Mouse (Mus musculus): ENCODE measurements at regions not wholly inside any gene's neighbourhood (a gene's known extent, or its start where the extent isn't known, plus 50 kb on each side); places are given as distances from the start of the nearest gene placed in this dataset.

DNA sequence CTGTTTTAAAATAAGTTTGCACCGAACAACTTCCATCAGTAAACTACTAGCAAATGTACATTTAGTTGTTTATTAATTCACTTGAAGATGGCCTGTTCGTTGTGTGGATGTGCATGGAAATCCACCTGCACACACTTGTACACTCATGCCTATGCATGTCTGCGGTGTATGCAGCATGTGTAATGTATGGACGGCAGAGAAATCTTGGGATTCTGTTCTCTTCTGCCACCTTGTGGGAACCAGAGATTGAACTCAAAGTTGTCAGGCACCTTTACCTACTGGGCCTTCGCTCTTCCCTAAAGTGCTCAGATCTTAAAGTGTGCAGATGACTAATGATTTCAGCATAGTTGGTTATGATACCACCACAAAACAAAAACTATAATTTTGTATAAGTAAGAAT lies 137.4 kb downstream of the Kitl start:
- DNase-seq (ENCODE audit: low spot score): no peak

DNA sequence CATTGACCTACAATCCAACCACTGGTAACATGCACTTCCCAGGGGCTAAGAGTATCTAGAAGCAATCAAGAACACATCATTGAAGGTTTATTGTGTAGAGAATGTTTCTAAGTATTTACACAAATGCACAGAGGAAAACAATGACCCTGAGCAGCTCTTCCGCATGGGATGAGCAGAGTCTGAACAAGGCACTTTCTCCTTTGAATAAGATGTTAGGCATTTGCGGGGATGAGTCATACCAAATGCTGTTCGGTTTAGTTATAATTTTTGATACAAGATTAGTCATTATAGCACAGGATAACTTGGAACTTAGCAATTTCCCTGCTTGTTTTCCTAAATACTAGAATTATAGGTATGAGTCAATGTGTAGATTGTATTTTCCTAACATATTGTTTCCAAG lies 137.9 kb downstream of the Kitl start:
- no peak for DNase-seq (ENCODE audit: low spot score)

DNA sequence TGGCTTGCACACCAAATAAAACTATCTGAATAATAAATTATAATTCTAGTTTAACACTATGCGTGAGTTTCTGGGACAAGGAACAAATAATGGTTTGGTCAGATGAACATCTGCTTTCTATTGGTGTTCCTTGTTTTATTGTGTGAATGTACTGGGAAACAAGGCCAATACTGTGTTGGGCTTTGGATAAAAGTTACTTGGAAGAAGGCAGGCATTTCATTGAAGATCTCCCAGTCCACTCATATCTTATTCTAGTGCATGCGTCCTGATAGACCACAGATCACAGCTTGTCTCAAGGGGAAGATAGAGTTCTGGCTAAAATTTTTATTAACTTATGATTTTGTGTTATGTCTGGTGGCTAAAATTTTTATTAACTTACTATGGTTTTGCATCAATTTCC lies 140.1 kb downstream of the Kitl start:
- DNase-seq (ENCODE audit: low spot score): no peak

DNA sequence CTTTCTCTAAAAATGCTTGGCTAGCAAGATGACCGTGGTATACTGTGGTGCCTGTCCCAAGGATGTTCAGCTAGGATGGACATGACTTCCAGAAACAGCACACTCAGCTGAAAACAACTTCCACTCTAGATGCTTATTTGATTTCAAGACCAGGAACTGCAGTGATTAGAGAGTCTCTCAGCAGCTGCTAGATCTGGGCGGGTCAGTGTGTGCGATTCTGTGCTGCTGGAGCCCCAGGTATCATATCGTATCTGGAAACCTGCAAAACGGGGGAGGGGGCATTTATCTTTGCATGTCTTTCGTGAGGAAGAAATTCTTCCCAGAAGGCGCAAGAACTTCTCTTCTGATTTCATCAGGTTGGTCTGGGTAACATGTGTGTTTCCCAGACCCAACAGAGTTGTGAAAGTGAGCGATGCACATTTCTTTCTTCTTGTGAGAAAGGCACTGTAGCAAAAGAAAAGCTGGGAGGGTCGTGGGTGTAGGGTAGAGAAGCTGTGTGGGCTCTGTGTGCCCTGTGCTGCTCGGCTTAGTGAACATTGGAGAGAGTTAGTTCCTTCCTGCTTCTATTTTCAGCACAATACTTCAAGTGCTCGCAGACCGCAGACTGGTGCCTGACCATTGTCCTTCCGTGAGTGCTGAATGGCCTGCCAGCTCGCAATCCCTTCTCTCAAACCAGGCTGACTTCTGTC lies 144.6 kb downstream of the Kitl start:
- peak; percentile 50 for DNase-seq (ENCODE audit: low spot score)

DNA sequence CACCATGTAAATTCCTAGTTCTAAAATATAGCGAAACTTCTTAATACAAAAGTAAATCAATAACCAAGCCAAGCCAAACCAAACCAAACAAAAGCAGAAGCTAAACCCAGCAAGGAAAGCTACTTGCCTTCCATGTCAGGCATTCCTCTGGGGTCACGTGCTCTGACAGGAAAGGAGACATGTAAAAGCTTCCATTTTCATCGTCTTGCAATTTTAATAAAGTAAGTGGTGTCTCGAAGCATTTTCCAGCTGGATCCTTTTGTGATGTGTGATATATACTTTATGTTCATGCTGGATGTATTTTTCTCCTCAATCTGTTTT lies 145.1 kb downstream of the Kitl start:
- no peak for DNase-seq (ENCODE audit: low spot score)

DNA sequence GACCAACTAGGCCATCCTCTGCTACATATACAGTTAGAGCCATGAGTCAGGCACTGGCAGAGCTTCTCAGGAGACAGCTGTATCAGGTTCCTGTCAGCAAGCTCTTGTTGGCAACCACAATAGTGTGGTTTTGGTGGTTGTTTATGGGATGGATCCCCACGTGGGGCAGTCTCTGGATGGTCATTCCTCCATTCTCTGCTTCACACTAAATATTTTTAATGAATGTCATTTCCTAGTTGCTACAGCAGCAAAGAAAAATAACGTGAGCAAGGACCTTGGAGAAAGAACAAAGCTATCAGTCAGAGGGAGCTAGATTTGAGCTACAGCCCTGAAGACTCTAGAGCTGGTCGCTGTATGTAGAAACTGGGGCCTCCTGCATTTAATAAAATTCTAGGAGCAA lies 145.7 kb downstream of the Kitl start:
- DNase-seq (ENCODE audit: low spot score): peak; percentile 45

DNA sequence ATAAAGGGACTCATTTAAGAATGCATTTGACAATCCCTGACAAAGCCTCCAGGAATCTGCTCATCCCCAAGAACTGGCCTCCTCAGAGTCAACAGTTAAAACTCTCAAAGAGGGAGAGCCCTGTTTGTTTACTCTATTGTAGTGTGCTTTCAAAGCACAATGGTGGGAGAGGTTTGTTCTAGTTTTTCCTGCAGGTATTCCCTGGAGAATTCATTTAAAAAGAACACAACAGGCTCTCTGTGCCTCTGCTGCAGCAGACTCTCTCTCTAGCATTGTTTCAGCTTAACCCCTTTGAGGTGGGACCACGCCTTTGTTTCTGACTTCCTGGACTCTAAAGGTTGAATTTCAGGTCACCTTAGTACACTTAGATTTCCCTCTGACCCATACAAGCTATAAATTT lies 149.1 kb downstream of the Kitl start:
- no peak for DNase-seq (ENCODE audit: low spot score)

DNA sequence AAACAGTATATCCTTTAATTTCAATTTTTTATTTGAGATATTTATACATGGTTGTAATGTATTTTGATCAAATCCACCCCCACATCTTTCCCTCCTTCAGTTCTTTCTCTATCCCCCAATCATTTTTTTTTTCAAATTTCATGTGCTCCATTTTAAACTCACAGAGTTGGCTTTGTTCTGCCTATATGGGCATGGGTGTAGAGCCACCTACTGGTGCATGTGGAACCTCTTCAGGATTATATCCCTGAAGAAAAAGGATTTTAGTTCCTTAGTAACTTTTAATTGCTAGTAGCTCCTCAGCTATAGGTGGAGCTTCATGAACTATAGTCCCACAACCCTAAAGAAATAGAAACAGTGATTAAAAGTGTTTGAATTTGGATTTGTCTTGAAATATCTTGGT lies 155.4 kb downstream of the Kitl start:
- peak; percentile 25 for DNase-seq (ENCODE audit: low spot score)

DNA sequence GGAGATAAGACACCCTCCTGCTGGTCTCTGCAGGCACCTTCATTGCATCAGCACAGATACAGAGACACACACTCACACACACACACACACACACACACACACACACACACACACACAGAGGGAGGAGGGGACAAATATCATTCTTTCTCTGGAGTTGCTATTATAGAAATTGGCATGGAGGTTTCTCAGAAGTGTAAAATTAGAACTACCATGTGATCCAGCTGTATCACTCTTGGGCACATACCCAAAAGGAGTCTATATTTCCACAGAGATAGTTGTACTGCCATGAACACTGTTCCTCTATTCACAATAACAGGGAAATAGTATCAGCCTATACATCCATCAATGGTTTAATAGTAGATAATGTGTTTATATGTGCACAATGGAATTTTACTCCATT lies 137.8 kb upstream of the Gm4301 start:
- DNase-seq (ENCODE audit: low spot score): no peak

DNA sequence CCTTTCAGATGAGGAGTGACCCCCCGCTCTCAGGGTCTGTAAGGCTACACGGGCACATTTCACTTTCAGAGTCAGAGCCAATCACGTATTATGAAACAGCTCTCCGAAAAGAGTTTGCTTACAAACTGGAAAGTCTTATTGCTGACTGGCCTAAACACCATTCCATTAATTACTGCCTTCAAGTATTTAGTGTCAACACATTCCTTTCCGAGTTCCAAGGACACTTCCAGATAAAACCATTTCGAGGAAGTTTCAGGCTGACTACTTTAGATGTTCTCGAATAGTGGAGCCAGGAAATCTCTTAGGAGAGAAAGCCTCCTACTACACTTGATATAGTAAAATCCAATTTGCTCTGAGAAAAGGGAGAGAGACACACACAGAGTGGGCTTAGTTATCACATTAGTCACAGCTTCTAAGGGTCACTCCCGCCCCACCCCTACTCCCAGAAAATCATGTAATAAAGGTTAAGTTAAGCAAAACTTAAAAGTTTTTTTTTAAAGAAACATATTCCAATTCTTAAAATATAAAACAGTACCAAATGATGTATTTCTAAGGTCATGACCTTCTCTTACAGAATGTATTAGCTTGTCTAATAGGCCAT lies 136.3 kb upstream of the Gm4301 start:
- peak; percentile 1 for DNase-seq (ENCODE audit: low spot score)

DNA sequence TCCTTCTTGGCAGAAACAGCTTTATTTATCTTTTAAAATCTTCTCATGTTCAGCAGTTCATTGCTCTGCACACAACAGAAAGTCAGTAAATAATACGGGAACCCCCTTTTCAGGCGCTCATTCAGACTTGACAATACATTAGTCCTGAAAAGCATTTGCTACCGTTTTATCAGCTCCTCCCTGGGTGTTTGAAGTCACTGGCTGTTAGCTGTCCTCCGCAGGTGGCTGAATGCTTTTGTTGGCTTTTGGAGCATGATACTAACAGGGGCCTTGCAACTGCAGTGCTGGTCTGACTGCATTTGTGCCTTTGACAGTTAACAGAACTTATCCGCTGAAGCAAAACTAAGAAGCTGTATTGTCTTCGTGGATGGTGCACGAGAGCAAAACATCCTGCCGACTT lies 135.0 kb upstream of the Gm4301 start:
- no peak for DNase-seq (ENCODE audit: low spot score)

DNA sequence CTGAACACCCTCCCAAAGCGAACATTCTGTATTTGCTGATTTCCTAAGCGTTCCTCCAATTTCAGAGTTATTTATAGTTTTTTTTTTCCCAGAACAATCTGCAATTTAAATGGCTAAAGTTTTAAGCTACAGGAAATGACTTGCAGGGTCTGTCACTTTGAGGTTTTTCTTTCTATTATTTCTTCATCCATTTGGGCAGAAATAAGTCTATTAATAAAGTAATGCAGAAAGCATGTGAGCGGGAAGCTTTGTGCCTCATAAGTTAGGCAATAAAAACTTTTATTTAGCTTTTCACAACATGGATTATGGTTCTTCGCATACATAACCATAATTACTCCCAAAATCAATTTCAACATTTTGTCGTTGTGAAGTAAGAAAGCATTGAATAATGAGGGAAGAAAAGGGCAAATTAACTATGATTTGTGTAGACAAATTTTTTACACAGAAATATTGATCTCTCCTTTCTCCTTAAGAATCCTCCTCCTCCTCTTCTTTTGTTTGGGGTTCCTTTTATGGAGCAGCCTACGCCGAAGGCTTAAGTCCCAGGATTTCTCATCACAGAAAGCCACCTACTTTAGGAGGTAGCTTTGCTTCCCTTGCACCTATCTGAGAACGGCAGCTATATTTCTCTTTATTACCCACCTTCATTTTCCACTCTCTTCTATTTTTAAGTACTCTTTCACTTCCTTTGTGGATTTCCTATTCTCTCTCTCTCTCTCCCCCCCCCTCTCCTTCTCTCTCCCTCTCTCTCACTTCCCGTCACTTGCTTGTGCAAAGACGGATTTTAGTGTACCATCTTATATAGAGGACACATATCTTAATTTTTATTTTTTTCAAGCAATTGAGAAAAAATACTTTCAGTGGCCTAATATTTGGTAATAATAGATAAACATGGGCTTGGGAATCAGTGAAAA lies 128.6 kb upstream of the Gm4301 start:
- DNase-seq (ENCODE audit: low spot score): no peak

DNA sequence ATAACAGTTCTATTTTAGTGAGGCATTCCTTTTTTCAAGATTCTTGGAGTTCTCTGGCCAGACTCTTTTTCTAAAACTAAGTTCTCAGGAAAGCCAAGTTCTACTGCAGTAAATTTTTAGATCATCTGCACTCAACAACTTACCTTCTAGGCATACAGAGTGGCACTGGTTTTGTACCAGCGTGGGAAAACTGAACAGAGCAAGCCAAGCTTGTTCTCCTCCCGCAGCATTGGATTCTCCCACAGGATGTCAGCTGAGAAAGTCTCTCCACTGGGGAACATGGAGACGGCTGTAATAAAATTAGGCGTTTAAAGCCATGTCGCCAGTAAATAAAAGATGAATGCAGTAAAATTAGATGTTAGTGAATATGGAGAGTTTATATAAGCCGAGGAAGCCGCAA lies 124.8 kb upstream of the Gm4301 start:
- no peak for DNase-seq (ENCODE audit: low spot score)

DNA sequence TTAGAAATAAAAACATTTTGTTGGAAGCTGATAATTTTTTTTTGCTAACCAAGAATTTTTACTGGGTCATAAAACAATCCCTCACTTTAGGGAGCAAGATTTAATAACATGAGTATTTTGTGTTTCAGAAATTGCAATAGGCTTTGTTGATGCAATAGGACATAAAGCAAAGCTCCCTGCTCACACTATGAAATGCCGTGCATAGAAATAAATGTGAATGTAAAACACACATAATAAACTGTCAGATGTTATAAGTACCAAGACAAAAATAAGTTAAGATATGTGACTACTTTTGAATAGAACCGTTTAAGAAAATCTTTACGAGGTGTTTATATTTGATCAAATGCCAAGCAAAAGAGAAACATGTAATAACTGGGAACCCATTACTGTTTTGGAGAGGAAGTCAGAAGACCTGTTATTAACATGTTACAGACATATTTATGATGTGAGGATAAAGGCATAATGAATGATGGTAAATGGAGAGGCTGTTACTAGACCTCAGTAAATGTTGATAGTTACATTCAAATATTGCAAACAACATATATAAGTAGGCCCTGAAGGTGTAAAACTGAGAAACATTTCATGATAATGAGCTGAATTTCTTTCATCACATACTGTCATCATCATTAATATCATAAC lies 110.9 kb upstream of the Gm4301 start:
- no peak for DNase-seq (ENCODE audit: low spot score)

DNA sequence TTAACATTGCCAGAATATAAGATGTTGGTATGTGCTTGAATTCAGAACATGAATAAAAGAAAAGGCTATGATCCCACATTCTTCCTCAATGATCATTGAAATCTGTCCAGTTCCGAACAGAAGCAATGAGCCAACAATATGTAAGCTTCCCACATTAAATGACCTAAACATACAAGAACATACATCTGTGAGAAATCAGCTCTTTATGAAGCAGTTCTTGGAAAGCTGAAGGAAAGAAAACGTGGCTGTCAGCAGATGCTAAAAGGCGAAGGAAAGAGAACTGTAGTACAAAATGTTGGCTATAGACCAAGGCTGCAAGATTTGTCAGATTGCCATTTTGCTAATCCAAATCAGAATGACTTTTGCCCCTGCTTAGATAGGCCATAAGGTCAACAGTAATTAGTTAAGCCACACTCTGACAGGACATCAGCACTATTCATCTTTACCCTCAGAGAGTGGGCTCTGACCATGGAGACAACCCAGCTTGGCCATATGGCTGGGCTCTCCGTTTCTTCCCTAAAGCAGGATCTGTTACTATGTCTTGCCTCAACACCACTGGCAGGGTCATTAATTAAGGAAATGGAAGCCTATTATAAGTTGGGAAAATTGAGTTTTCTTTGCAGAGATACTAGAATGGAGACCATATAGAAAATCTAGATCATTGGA lies 76.1 kb upstream of the Gm4301 start:
- no peak for DNase-seq (ENCODE audit: low spot score)

DNA sequence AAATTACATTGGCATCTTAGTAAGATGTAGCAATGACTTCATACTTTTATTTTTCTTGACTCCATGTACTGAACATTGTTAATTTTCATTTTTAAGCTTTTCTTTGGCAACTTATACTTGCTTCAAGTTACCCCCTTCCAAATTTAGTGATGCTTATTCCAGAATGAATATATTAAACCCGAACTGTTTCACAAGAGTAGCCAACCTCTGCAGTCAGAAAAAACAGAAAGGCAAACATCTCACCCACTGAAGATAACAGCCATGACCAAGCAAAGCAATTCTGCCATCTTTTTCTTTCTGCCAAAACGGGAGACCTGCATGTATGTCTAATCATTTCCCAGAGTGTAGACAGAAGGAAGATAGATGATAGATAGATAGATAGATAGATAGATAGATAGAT lies 72.0 kb upstream of the Gm4301 start:
- DNase-seq (ENCODE audit: low spot score): no peak

DNA sequence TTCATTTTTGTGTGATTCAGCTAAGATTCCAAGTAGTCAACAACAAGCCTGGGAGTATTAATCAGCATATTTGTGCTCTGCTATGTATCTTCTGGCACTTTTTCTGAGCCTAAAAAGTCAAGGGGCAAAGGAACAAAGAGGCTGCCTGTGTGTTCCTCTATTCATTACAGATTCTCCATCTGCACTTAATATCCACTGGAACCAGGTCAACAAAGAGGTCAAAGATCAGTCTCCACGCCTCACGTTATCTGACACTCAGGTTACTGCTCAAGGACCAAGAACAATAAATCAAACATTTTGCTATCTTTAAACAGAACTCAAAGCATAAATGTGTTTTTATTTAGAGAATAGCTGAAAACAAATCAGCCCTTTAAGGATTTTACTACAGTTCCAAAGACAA lies 71.4 kb upstream of the Gm4301 start:
- no peak for DNase-seq (ENCODE audit: low spot score)

DNA sequence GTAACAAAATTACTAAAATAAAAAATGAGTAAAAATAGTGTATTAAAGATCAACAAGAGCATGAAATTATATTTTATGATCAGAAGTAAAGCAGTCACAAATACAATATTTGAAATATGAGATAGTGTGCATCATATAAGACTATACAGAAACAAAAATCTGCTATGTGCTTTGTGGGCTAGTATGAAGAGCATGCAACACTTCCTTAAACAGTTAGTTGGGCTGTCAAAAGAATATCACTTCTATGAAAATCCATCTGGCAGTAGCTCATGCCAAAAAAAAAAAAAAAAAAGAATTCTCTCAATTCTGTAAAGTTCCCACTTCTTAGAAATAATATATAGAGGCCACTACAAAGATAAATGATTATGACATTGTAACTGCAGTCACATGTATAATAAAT lies 53.0 kb upstream of the Gm4301 start:
- no peak for DNase-seq (ENCODE audit: low spot score)
